Mouse (Mus musculus): ENCODE measurements around the gene March10. TPM values are rescaled to one million over a fixed set of nuclear protein-coding genes. Genes with fewer than 3 reads are reported as not detected.
A peak's percentile ranks its signal among the peaks of the same experiment; 100 is the strongest.

The March10 gene
- total RNA-seq (2021), result not detected
- long read RNA-seq, experiment 1, result 0 reads
- long read RNA-seq, experiment 2, result 0 reads

DNA sequence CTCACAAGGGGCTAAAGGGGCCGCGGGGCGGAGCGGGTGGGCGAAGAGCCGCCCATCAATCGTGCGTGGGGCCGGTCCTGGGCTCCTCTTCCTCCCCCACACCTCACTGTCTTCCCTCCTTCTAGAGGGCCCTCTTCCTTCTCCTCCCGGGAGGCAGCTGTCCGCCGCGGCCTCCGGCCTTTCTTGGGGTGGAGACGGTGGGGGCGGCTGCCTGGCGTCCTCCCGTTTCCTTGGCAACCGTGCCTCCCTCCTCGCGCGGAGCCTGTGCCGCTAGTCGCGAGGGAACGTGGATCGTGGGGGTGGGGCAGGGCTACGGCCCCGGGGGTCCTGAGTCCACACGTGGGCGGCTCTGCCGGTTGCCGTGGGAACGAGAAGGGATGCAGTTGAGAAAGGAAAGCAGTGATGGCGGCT lies at the start of gene March10:
March10 (minus strand) TSS at position 239 of the 411 bp plus-strand sequence.
- DNase-seq, result peak; percentile 39

DNA sequence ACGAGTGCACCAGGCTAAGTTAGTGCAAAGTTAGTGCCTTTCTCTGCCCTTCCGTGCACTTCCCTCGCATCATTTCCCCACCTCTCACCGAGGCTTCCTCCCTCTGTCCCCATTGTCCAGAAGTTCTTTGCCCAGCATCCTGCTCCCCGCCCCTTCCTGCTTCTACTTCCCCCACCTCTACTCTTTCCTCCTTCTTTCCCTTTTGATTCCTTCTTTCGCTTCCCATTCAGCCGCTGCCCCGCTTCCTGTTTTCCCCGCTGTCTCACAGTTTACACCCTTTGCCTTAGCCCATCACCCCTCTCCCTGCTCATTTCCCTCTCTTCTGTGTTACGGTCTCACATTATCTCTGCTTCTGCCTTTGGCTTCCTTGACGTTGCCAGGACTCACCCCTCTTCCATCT lies 49.8 kb upstream of the March10 start:
- DNase-seq, result no peak

DNA sequence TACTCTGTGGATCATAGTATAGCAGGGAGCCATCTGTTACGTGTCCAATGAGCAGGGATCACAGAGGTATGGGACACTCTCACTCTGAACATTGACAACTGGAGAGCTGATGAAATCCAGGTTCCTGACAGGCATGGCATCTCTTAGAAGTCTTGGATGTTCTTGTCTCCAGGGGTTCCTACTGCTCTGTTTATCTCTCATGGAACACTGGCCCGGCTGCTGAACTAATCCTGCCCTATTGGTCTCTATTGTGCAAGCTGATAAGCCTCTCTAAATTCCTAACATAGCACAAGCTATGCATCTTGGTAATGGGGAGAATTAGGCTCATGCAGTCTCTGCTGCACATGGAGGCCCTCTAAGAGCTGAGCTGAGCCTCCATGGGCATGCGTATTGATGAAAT lies 48.5 kb upstream of the March10 start:
- no peak for DNase-seq

DNA sequence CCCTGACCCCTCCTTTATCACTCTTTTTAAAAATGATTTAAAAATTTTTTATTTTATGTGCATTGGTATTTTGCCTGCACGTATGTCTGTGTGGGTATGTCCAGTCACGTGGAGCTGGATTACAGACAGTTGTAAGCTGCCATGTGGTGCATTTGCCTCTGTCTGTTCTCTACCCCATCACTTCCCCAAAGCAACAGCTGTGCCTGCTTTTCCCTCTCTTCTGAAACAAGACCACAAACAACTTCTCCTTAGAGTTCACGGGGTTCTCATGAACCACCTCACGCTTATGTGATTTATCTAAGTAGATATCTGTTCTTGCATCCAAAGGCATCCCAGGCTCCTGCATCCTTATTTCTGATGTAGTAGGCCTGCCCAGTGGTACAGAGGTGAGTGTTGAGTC lies 45.8 kb upstream of the March10 start:
- no peak for DNase-seq

DNA sequence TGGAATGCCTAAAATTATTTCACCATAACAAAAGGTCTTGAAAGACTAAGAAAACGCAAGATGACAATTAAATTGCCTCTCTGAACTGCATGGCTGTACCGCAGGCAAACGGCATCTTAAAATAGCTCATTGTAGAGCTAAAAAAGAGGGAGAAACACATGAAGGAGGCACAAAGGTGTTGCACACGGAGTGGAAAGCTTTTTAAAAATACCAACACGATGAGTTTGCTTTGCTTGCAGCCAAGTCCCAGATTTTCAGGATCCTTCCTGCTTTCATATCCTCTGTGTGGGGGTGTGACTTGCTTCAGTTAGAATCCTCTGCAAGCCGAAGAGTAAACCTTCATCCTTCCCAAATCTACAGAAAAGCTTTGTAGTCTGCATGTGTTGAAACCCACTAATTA lies 41.0 kb upstream of the March10 start:
- no peak for DNase-seq

DNA sequence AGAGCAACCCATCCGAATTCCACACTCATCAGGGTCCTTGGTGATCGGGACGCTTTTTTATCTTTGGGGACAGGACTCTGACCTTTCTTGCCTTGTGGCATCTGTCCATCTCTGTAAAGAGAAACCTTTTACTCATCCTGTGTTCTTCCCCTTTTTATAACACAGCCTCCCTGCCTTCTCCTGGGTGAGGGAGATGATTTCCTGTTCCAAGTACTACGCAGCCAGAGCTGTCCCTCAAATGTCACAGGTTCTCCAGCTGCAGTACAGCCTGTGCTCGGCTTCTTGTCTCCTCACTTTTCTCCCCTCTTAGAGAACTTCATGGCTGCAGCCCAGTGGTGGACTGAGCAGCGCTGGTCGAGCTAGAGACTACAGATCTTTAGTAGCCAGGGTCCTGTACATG lies 40.1 kb upstream of the March10 start:
- DNase-seq, result no peak

DNA sequence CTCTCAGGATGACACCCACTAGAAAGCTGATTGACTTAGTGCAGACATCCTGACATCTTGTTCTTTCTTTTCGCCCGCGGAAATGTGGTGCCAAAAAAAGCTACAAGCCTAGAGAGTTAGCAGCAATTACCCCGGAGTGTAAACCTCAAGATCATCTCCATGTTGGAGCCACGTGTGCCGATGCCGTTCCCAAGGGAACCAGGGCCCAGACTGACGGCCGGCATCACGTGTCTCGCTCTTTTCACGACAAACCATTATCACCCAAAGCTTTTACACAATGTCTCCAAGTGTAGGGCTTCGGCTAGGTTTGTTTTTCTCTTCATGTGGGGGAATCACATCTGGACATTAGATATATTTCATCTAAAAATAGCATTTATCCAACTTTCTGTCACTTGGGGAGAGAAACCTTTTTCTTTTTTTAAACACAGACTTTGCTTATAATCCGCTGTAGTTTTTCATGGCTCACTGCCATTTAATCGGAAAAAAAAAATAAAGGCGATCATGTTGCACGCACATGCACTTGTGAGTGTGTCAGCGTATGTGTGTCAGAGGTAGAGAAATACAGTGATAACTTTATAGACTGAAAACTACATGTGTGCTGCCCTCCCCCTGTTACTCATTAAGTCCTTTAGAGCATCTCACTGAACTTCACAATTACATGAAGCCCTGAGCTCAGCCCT lies 39.2 kb upstream of the March10 start:
- DNase-seq, result no peak

DNA sequence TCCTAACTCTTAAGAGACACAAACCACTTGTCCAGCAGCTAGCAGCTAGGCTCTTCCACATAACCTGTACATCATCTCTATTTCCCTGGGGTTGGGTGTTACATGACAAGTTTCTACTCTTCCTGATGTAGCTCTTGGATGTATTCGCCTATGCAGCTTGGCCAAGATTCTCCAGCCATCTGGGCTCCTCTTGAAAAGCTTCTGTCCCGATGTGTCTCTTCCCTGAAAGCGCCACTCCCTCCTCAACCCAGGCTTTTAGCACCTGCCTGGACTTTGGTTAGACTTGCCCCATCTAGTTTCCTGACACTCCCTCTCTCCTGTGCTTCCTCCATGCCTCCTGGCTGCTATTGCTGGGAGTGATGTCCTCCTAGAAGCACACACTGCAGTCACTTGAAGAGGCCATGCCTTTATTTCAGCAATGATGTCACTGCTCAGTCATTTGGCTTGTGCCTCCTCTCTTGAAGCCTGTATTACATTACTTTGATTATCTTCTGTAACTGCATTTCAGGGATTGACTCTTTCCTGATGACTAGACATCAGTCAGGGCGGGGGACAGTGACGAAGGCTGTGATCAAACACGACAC lies 38.3 kb upstream of the March10 start:
- DNase-seq, result no peak

DNA sequence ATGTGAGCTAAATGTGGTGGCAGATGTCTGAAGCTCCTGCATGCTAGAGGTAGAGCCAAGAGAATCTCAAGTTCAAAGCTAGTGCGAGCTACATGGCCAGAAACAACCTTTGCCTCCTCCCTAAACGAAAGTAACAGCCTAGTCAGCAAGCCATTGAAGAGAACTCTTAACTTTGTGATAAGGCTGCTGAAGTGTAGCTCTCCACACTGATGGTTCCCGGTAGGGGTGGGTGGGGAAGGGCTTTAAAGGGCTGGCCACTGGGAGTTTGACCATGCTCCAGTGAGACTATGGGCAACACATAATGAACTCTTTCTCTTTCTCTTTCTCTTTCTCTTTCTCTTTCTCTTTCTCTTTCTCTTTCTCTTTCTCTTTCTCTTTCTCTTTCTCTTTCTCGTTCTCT lies 35.9 kb upstream of the March10 start:
- DNase-seq, result no peak

DNA sequence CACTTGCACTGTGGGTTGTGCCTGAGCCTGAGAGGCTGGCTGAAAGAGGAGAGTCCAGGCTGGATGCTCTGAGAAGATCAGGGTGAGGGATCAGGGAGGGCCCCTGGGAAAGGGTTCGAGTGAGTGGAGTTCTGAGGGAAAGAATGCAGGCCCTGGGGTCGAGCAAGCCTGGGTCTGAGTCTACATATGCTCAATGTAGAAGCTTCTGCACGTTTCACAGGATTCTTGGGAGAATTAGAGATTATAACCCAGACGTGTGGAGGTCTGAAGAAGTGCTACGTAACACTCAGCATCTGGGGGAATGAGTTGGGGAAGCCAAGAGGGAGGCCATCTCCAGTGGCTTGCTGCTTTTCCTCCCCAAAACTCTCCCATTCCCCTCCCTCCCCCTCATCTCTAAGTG lies 34.4 kb upstream of the March10 start:
- no peak for DNase-seq

DNA sequence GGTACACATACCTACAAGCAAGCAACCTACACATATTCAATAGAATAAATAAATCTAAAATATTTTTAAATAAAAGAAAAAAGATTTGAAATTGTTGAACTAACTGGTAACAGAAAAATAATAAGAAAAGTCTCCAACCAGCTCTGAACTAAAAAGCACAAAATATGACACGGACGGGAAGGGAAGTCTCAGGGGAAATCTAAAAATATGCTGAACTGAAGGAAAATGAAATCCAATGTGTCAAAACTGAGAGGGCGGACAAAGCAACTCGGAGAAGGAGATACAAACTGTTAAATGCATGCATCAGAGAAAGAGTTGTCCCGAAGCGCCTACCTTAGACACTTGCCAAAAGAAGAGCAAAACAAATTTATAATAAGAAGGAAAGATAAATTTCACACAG lies 28.9 kb upstream of the March10 start:
- no peak for DNase-seq

DNA sequence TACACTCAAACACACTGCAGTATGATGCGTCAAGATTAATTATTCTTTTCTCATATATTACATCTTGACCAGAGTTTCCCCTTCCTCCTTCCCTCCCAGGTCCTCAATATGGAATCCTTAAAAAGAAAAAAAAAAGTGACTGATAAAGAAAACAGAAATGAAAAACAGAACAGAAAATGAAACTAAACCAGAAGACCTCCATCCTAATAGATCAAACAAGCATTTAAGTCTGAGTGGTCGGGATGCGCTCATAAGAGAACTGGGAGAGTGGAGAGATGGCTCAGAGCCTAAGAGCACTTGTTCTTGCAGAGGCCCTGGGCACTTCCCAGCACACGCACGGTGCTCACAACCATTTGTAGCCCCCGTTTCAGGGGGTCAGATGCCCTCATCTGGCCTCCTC lies 28.5 kb upstream of the March10 start:
- DNase-seq, result no peak

DNA sequence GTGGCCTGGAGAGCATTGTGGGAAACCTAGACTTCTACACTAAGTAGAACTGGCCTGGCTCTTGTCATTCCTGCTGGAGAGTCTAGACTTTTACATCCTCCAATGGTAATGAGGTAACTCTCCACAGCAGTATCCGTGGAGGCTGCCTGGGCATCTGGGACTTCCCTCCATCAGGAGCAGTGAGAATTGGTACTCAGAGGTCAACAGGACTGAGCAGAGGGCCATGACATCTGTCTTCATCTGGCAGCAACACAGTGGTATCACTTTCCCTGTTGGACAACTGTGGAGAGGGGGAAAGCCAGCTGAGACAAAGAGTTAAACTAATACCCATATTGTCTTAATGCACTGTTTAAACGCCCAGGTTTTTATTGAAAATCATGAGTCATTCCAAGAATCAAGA lies 26.2 kb upstream of the March10 start:
- DNase-seq, result no peak

DNA sequence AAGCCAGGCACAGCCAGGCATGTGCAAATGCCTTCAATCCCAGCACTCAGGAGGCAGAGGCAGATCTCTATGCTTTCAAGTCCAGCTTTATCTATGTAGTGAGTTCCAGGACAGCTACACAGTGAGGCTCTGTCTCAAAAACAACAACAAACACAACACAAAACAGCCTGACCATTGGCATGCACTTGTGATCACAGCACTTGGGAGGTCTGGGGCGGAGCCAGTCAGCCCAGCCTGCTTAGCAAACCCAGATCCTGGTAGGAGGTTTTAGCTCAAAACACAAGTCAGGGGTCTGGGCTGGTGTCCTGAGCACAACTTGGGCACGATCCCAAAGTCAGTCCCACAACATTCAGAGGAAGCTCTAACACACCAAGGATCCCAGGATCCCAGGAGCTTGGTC lies 18.2 kb upstream of the March10 start:
- DNase-seq, result no peak

DNA sequence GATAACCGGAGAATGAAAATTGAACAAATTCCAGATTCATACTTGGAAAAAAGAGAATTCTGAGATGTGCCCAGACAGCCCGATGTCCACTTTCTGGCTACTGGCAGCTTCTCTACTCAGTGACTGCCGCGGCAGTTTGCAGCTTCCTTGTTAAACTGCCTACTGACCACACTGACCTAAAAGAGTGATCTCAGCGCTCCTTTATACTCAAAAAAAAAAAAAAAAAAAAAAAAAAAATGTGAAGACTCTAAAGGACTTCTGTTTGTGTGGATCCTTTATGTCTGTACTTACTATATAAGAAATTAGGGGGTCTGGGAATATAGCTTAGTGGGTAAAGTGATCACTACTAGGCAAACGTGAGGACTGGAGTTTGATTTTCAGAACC lies 17.8 kb upstream of the March10 start:
- DNase-seq, result no peak

DNA sequence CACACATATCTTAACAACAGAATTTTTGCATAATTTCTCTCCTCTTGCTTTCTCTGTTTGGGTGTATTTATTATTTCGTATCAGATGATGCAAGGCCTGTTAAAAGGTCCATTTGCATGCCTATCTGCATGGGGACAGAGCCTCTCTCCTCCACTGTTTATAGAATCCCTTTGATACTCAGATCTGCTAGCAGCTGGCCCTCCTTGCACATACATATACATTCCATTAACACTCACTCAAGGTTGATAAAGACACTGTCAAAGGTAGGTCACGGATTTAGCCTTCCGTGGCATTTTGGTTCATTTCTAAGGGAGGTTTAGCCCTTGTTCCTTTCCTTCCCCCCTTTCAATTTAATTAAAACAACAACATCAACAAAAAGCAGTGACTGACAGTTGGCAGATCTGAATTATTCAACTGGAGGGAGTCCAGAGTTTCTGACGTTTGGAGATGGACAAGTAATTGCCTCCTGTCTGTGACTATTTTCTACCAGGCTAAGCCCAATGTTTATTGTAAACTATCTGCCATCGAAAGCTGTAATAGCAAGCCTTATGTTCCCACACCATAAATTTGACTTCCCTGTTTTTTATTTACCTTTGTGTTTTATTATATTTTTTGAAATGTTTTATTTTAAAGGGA lies 17.3 kb upstream of the March10 start:
- no peak for DNase-seq

DNA sequence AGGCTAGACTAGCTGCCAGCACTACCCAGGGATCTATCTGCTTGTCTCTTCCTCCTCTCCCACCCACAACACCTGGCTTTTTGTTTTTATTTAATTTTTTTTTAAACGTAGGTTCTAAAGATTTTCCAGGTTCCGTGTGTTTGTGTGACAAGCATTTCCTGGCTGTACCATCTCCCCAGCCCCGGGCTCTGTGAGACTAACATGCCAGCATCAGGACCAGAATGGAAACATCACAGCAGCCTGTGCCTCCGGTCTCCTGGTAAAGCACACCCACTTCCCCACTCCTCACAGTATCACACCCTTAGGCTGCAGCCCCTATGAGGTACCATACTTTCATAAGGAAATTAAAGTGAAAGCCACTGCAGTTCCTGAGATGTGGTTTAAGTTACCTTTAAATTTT lies 16.1 kb upstream of the March10 start:
- no peak for DNase-seq

DNA sequence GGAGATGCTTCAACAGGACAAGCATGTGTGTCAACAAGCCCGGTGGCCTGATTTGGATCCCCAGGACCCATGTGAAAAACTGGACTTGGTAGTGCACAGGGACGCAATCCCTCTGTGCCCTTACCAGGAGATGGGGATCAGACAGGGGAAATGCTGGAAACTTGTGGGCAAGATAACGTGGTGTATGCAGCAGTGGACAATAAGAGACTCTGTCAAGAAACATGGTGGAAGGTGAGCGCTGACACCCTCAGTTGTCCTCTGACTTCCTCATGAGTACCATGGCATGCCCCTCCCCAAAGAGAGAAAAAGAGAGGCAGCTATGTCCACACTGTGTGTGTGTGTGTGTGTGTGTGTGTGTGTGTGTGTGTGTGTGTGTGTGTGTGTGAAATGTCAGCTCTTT lies 14.4 kb upstream of the March10 start:
- no peak for DNase-seq

DNA sequence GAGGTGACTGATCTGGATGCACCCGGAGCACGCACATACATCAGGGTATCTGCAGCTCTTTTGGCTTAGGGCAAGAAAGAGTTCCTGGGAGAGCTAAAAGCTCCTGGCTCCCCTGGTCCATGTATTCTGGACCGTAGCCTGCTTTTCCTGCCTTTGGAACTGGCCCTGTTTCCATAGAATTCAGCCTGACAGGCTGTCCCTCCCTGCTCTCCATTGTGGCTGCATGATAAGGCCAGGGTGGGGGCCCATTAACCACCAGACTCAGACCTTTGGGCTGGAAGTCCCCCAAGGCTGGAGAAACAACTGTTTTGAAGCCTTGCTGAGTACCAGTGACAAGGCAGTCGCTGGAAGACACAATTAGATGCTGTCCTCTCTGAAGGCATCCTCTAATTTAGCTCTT lies 13.0 kb upstream of the March10 start:
- no peak for DNase-seq

DNA sequence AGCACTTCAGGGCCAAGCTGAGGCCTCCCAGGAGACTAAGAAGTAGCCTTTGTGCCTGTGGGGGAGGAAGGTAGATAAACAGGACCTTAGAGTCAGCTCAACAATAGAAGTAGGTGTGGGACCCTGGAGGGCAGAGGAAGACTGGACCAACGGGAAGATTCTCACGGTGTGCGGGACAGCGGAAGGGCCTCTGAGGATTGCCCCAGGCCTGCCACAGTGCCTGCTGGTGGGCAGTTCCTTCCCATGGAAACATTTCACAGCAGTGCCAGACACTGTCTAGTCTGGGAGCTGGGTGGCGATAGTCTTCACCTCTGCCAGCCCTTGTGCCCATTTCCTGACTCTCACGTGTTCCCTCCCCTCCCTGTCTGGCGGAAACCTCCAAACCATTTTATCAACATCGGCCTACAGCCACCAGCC lies 12.6 kb upstream of the March10 start:
- no peak for DNase-seq

DNA sequence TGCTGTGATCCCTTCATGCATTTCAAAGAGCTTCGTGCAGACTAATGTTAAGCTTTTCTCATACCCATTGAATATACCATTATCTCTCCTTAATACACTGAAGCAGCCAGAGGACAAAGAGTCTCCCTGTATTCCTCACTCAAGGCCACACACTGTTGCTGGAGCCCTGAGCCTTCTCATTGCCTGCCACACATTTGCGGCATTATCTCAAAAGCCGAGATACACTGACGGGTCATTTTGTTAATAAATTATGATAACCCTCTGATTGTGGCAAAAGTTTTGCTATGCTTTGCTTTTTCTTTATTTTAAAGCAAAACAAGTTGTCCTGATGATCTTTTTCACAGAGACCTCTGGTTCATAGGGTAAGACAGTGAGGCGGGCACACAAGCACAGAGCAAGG lies 11.9 kb upstream of the March10 start:
- no peak for DNase-seq

DNA sequence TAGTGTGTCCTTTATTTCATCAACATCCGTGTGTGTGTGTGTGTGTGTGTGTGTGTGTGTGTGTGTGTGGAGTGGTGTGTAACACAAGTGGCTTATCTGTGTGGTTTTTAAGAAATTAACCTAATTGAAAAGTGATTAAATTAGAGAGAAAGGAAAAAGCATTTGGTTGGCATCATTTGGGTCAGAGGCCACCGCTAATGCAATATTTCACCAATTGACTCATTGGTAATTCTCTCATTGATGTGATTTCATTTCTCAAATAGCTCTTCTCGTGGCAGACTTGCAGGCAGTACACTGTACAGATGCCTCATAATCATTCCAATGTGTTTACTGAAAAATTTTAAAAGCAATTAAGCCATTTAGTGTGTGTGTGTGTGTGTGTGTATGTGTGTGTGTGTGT lies 11.3 kb upstream of the March10 start:
- DNase-seq, result no peak

DNA sequence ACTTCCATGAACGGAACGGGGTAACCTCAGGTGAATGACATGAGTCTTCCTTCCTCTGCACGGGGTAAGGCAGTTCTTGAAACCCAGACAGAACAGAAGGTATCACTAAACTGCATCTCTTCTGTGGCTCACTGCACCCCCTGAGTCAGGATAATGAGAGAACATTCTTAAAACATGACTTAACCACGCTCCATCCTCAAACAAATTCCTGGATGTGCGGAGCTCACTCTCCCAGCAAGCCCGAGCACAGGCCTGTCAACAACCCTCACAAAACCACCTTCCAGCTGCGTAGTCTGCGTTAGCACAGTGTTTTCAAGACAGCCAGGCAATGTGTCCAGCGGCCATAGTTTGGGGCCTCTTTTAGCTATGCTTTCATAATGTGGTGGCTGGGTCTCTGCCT lies 10.7 kb upstream of the March10 start:
- DNase-seq, result no peak

DNA sequence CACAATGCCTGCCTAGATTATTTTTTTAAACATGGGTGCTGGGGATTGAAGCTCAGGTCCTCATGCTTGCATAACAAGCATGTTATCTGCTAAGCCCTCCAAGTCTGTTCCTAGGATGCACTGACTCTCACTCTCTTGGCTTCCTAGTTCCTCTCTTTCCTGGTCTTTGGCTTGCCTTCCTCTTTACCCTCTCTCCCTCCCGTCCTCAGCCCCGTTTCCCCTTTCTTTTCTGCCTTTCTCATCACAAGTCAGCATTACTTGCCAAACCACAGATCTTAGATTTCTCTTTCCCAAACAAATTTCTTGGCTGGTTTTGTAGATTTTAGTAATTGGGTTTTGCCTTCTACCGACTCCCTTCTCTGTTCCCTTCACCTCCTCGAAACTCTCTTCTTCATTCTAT lies 10.2 kb upstream of the March10 start:
- DNase-seq, result no peak

Measured in adrenal gland, postnatal 10 days (tissue).